Mouse (Mus musculus): ENCODE data around the gene Sema3b.

GRCm38 (mm10) chr9:107645153-107645510, 36.1 kb upstream of the Sema3b start:
- TF ChIP-seq CTCF (IDR thresholded peaks at IDR 0.05; ENCODE audit: low read depth) (no peak), EP300 (IDR thresholded peaks at IDR 0.05; ENCODE audit: low read depth) (no peak)
